Mouse (Mus musculus): Measurements from ENCODE around the gene Sorl1. TPM values are rescaled to one million over a fixed set of nuclear protein-coding genes. Genes with fewer than 3 reads are reported as not detected.

Sorl1 gene
- polyA plus RNA-seq, 1 experiment from 2014 or later, result 8.8 TPM

GRCm38 (mm10) chr9:42092749-42093148 is 31.3 kb downstream of the Sorl1 start:
- WGBS, result 95% methylated on average over 2 of the region's 2 CpGs
- Histone ChIP-seq H3K4me3 (replicated peaks; ENCODE audit: low read depth, low read length) (no peak overlapping the region), H3K4me2 (ENCODE audit: low read length) (no peak overlapping the region), H3K36me3 (ENCODE audit: control insufficient read depth, insufficient read depth, low read length) (no peaks in the 10 kb centered on the region), H3K27ac (replicated peaks; ENCODE audit: low read depth, low read length) (no peak overlapping the region), H3K27me3 (ENCODE audit: control insufficient read depth, insufficient read depth, low read length) (no peaks in the 10 kb centered on the region), H3K9me3 (ENCODE audit: control insufficient read depth, low read length) (no peaks in the 10 kb centered on the region), H3K4me1 (ENCODE audit: control insufficient read depth, insufficient read depth, low read length) (no peaks in the 10 kb centered on the region), H3K9ac (replicated peaks; ENCODE audit: low read length) (no peak overlapping the region)
- no peak for ATAC-seq (ENCODE audit: low FRiP score, low TSS enrichment)
- DNase-seq, result no peak

- Histone ChIP-seq H3K9ac (replicated peaks; ENCODE audit: low read length) (no peak overlapping the region), H3K27ac (replicated peaks; ENCODE audit: low read depth, low read length) (no peak overlapping the region), H3K27me3 (ENCODE audit: control insufficient read depth, insufficient read depth, low read length) (no peaks in the 10 kb centered on the region), H3K9me3 (ENCODE audit: control insufficient read depth, low read length) (no peaks in the 10 kb centered on the region), H3K36me3 (ENCODE audit: control insufficient read depth, insufficient read depth, low read length) (no peaks in the 10 kb centered on the region), H3K4me2 (ENCODE audit: low read length) (no peak overlapping the region), H3K4me1 (ENCODE audit: control insufficient read depth, insufficient read depth, low read length) (no peaks in the 10 kb centered on the region), H3K4me3 (replicated peaks; ENCODE audit: low read depth, low read length) (no peak overlapping the region)
- DNase-seq, result no peak
- no peak for ATAC-seq (ENCODE audit: low FRiP score, low TSS enrichment)
- WGBS, result 96% methylated on average over 4 of the region's 4 CpGs
Measured at GRCm38 (mm10) chr9:42091561-42091960, 32.5 kb downstream of the Sorl1 start.

GRCm38 (mm10) chr9:42087921-42088320 is 36.2 kb downstream of the Sorl1 start:
- H3K27ac ChIP-seq (replicated peaks; ENCODE audit: low read depth, low read length), result no peak overlapping the region
- no peaks in the 10 kb centered on the region for H3K4me1 ChIP-seq (ENCODE audit: control insufficient read depth, insufficient read depth, low read length)
- ATAC-seq (ENCODE audit: low FRiP score, low TSS enrichment) (no peak), DNase-seq (no peak)
- no peak overlapping the region for H3K4me3 ChIP-seq (replicated peaks; ENCODE audit: low read depth, low read length)
- WGBS, result 92% methylated on average over 4 of the region's 4 CpGs
- no peaks in the 10 kb centered on the region for H3K36me3 ChIP-seq (ENCODE audit: control insufficient read depth, insufficient read depth, low read length)
- no peaks in the 10 kb centered on the region for H3K9me3 ChIP-seq (ENCODE audit: control insufficient read depth, low read length)
- no peaks in the 10 kb centered on the region for H3K27me3 ChIP-seq (ENCODE audit: control insufficient read depth, insufficient read depth, low read length)
- no peak overlapping the region for H3K9ac ChIP-seq (replicated peaks; ENCODE audit: low read length)
- H3K4me2 ChIP-seq (ENCODE audit: low read length), result no peak overlapping the region

GRCm38 (mm10) chr9:42085970-42086369 is 38.1 kb downstream of the Sorl1 start:
- Histone ChIP-seq H3K4me3 (replicated peaks; ENCODE audit: low read depth, low read length) (no peak overlapping the region), H3K36me3 (ENCODE audit: control insufficient read depth, insufficient read depth, low read length) (no peaks in the 10 kb centered on the region), H3K4me1 (ENCODE audit: control insufficient read depth, insufficient read depth, low read length) (no peaks in the 10 kb centered on the region), H3K9ac (replicated peaks; ENCODE audit: low read length) (no peak overlapping the region), H3K27me3 (ENCODE audit: control insufficient read depth, insufficient read depth, low read length) (no peaks in the 10 kb centered on the region), H3K9me3 (ENCODE audit: control insufficient read depth, low read length) (no peaks in the 10 kb centered on the region), H3K27ac (replicated peaks; ENCODE audit: low read depth, low read length) (no peak overlapping the region), H3K4me2 (ENCODE audit: low read length) (no peak overlapping the region)
- no peak for ATAC-seq (ENCODE audit: low FRiP score, low TSS enrichment)
- WGBS, result 95% methylated on average over 13 of the region's 13 CpGs
- DNase-seq, result no peak

GRCm38 (mm10) chr9:42083661-42084067 is 40.4 kb downstream of the Sorl1 start:
- Histone ChIP-seq H3K9ac (replicated peaks; ENCODE audit: low read length) (no peak overlapping the region), H3K4me2 (ENCODE audit: low read length) (no peak overlapping the region), H3K27me3 (ENCODE audit: control insufficient read depth, insufficient read depth, low read length) (no peaks in the 10 kb centered on the region), H3K36me3 (ENCODE audit: control insufficient read depth, insufficient read depth, low read length) (no peaks in the 10 kb centered on the region), H3K4me1 (ENCODE audit: control insufficient read depth, insufficient read depth, low read length) (no peaks in the 10 kb centered on the region), H3K9me3 (ENCODE audit: control insufficient read depth, low read length) (no peaks in the 10 kb centered on the region), H3K27ac (replicated peaks; ENCODE audit: low read depth, low read length) (no peak overlapping the region), H3K4me3 (replicated peaks; ENCODE audit: low read depth, low read length) (no peak overlapping the region)
- WGBS, result 92% methylated on average over 4 of the region's 4 CpGs
- no peak for DNase-seq
- no peak for ATAC-seq (ENCODE audit: low FRiP score, low TSS enrichment)

GRCm38 (mm10) chr9:42081681-42082530 is 42.2 kb downstream of the Sorl1 start:
- ATAC-seq (ENCODE audit: low FRiP score, low TSS enrichment), result no peak
- 92% methylated on average over 29 of the region's 29 CpGs for WGBS

GRCm38 (mm10) chr9:42080671-42081070 is 43.4 kb downstream of the Sorl1 start:
- Histone ChIP-seq H3K9ac (replicated peaks; ENCODE audit: low read length) (no peak overlapping the region), H3K4me1 (ENCODE audit: control insufficient read depth, insufficient read depth, low read length) (no peaks in the 10 kb centered on the region), H3K27me3 (ENCODE audit: control insufficient read depth, insufficient read depth, low read length) (no peaks in the 10 kb centered on the region), H3K9me3 (ENCODE audit: control insufficient read depth, low read length) (no peaks in the 10 kb centered on the region), H3K4me3 (replicated peaks; ENCODE audit: low read depth, low read length) (no peak overlapping the region), H3K36me3 (ENCODE audit: control insufficient read depth, insufficient read depth, low read length) (no peaks in the 10 kb centered on the region), H3K4me2 (ENCODE audit: low read length) (no peak overlapping the region), H3K27ac (replicated peaks; ENCODE audit: low read depth, low read length) (no peak overlapping the region)
- ATAC-seq (ENCODE audit: low FRiP score, low TSS enrichment), result no peak
- WGBS, result 79% methylated on average over 9 of the region's 9 CpGs
- no peak for DNase-seq

More at GRCm38 (mm10) chr9:42081681-42082530, 42.2 kb downstream of the Sorl1 start:
- H3K4me3 ChIP-seq (replicated peaks; ENCODE audit: low read depth, low read length), result no peak overlapping the region
- H3K4me2 ChIP-seq (ENCODE audit: low read length), result no peak overlapping the region
- no peaks in the 10 kb centered on the region for H3K4me1 ChIP-seq (ENCODE audit: control insufficient read depth, insufficient read depth, low read length)
- DNase-seq, result no peak
- H3K27ac ChIP-seq (replicated peaks; ENCODE audit: low read depth, low read length), result no peak overlapping the region
- H3K36me3 ChIP-seq (ENCODE audit: control insufficient read depth, insufficient read depth, low read length), result no peaks in the 10 kb centered on the region
- H3K9me3 ChIP-seq (ENCODE audit: control insufficient read depth, low read length), result no peaks in the 10 kb centered on the region
- H3K9ac ChIP-seq (replicated peaks; ENCODE audit: low read length), result no peak overlapping the region
- no peaks in the 10 kb centered on the region for H3K27me3 ChIP-seq (ENCODE audit: control insufficient read depth, insufficient read depth, low read length)

- no peaks in the 10 kb centered on the region for H3K9me3 ChIP-seq (ENCODE audit: control insufficient read depth, low read length)
Measured at GRCm38 (mm10) chr9:42077112-42077845, 46.8 kb downstream of the Sorl1 start.

More at GRCm38 (mm10) chr9:42077112-42077845, 46.8 kb downstream of the Sorl1 start:
- DNase-seq (no peak), ATAC-seq (ENCODE audit: low FRiP score, low TSS enrichment) (no peak)
- WGBS, result 90% methylated on average over 16 of the region's 16 CpGs
- Histone ChIP-seq H3K4me3 (replicated peaks; ENCODE audit: low read depth, low read length) (no peak overlapping the region), H3K27me3 (ENCODE audit: control insufficient read depth, insufficient read depth, low read length) (no peaks in the 10 kb centered on the region), H3K27ac (replicated peaks; ENCODE audit: low read depth, low read length) (no peak overlapping the region), H3K4me1 (ENCODE audit: control insufficient read depth, insufficient read depth, low read length) (no peaks in the 10 kb centered on the region), H3K36me3 (ENCODE audit: control insufficient read depth, insufficient read depth, low read length) (no peaks in the 10 kb centered on the region), H3K4me2 (ENCODE audit: low read length) (no peak overlapping the region), H3K9ac (replicated peaks; ENCODE audit: low read length) (no peak overlapping the region)
